Mouse (Mus musculus): Measurements from ENCODE around the gene Gal3st3. TPM values are rescaled to one million over a fixed set of nuclear protein-coding genes. Genes with fewer than 3 reads are reported as not detected.
A peak's percentile ranks its signal among the peaks of the same experiment; 100 is the strongest.

Gal3st3 gene
- 2.9 and 3.3 TPM in 2 replicates for polyA plus RNA-seq (2014; fragmentation: Nextera tagmentation; extraction: Ambion mirVana)

DNA sequence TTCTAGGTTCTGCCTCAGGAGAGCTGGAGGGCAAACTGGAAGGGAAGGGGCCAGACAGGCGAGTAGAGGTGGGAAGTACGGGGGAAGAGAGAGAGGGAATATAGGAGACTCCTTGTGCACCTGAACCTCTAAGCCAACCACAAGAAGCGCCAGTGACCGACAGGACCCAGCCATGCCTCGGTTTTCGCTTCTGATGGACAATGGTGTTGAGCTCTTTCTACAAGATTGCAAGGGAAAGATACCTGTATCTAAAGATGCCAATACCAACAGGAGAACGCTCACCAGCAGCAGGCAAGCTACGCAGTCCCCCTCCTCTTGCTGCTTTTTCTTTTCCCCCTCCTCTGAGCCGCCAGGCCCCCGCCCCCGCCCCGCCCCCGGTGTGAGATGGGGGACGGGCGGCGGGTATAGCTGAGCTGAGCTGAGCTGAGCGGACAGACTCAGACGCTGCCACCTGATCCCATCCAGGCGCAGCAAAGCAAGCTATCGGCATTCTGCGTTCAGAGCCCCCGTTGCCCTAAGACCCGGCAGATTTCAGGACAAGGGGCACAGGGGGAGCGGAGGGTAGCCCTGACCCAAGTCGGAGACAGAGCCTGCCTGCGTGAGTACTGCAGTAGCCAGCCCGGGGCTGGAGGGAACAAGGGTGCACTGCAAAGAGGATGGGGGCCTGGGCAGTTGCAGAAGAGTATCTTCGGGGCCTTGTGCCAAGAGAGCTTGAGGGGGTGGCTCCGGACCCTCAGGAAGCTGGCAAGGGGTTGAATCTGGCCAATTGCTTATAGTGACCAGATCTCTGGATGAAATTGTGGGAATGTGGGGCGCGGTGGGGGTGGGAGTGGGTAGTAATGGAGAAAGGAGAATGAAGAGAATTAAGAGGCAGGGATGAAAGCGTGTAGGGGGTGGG is at the start of gene Gal3st3:
Gal3st3 (plus strand) TSS at position 429 of the 898 bp plus-strand sequence.
- Histone ChIP-seq H3K4me2 (ENCODE audit: low read length) (peak within 1 kb of the TSS; percentile 62), H3K36me3 (ENCODE audit: control insufficient read depth, insufficient read depth, low read length) (peaks cover 11% of the 10 kb centered on the region), H3K9me3 (ENCODE audit: control insufficient read depth, low read length) (no peaks in the 10 kb centered on the region), H3K4me1 (replicated peaks; ENCODE audit: control insufficient read depth, insufficient read depth, low read length) (peaks cover 17% of the 10 kb centered on the region), H3K4me3 (ENCODE audit: low read depth, low read length) (peak within 1 kb of the TSS; percentile 38), H3K27ac (ENCODE audit: low read depth) (no peak within 1 kb of the TSS), H3K27me3 (replicated peaks; ENCODE audit: control insufficient read depth, insufficient read depth, low read length) (no peaks in the 10 kb centered on the region), H3K9ac (ENCODE audit: low read length) (peak within 1 kb of the TSS; percentile 52)
- ATAC-seq (replicated peaks; ENCODE audit: low FRiP score, low TSS enrichment, low read depth) (no peak), DNase-seq (ENCODE audit: low spot score) (peak; percentile 66)
- 8% methylated on average over 32 of the region's 32 CpGs for WGBS

DNA sequence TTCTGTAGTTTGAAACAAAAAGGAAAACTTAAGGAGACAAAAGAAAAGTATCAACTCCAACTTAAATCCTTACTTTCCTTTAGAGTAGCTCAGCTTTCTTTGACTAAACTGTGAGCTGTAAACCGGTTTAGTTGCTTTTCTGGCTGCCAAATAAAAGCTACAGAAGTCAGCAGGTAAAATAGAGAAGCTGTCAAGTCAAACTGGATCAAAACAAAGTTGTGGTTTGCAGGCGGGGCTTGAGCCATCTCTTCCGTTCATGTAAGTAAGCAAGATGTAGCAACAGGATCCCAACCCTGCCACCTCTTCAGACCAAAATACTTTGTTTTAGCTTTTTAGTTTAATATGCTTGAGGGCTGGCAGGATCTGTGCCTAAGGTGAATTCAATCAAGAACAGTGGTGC is 41.0 kb upstream of the Gal3st3 start:
- no peak overlapping the region for H3K4me3 ChIP-seq (ENCODE audit: low read depth, low read length)
- WGBS: 56% methylated on average over 3 of the region's 3 CpGs

DNA sequence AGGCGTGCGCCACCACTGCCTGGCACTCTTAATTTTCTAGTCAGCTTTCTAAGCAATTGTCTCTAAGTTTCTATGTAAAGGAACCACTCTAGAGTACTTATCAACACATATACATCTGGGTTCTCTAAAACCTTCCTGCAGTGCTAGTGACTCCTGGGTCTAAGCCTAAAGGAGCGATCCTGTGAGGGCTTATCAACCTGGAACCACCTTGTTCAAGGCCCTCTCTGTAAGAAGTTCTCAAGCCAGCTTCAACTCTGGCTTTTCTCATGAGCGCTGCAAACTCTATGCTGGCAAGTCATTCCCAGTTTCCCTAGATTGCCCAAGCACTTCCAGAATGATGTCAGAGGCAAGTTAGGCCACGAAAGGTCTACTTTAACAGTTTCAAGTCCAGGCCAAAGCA is 31.1 kb upstream of the Gal3st3 start:
- H3K9ac ChIP-seq (ENCODE audit: low read length): no peak overlapping the region
- no peaks in the 10 kb centered on the region for H3K27me3 ChIP-seq (replicated peaks; ENCODE audit: control insufficient read depth, insufficient read depth, low read length)
- H3K27ac ChIP-seq (ENCODE audit: low read depth): no peak overlapping the region
- H3K9me3 ChIP-seq (ENCODE audit: control insufficient read depth, low read length): no peaks in the 10 kb centered on the region
- H3K4me1 ChIP-seq (replicated peaks; ENCODE audit: control insufficient read depth, insufficient read depth, low read length): peaks cover 11% of the 10 kb centered on the region
- no peak overlapping the region for H3K4me2 ChIP-seq (ENCODE audit: low read length)
- ATAC-seq (replicated peaks; ENCODE audit: low FRiP score, low TSS enrichment, low read depth): no peak
- DNase-seq (ENCODE audit: low spot score): no peak
- no peaks in the 10 kb centered on the region for H3K36me3 ChIP-seq (ENCODE audit: control insufficient read depth, insufficient read depth, low read length)
- no peak overlapping the region for H3K4me3 ChIP-seq (ENCODE audit: low read depth, low read length)
- WGBS: 93% methylated on average over 5 of the region's 5 CpGs

More for the DNA sequence above, 41.0 kb upstream of the Gal3st3 start:
- Histone ChIP-seq H3K27ac (ENCODE audit: low read depth) (no peak overlapping the region), H3K27me3 (replicated peaks; ENCODE audit: control insufficient read depth, insufficient read depth, low read length) (no peaks in the 10 kb centered on the region), H3K9ac (ENCODE audit: low read length) (no peak overlapping the region), H3K36me3 (ENCODE audit: control insufficient read depth, insufficient read depth, low read length) (no peaks in the 10 kb centered on the region), H3K4me2 (ENCODE audit: low read length) (no peak overlapping the region), H3K9me3 (ENCODE audit: control insufficient read depth, low read length) (no peaks in the 10 kb centered on the region), H3K4me1 (replicated peaks; ENCODE audit: control insufficient read depth, insufficient read depth, low read length) (no peaks in the 10 kb centered on the region)
- DNase-seq (ENCODE audit: low spot score): no peak
- no peak for ATAC-seq (replicated peaks; ENCODE audit: low FRiP score, low TSS enrichment, low read depth)

DNA sequence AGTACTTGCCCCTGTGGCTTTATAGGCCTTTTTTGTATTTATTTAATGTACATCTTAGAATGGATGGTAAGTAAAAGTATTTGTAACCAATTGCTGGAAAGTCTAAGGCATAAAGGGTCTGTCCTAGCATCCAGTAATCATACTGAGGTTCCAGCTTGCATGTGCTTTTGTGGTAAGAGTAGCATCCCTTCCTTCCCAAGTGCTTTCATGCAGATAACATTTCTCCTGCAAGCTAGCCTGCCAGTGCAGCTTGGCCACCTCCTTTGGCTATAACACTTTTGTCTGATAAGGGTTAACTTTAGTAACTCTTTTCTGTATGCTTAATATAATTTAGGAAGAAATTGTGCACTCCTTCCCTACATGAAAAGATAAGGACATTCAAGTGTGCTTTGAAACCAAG is 30.1 kb upstream of the Gal3st3 start:
- Histone ChIP-seq H3K4me2 (ENCODE audit: low read length) (no peak overlapping the region), H3K4me3 (ENCODE audit: low read depth, low read length) (no peak overlapping the region), H3K9me3 (ENCODE audit: control insufficient read depth, low read length) (no peaks in the 10 kb centered on the region), H3K36me3 (ENCODE audit: control insufficient read depth, insufficient read depth, low read length) (no peaks in the 10 kb centered on the region), H3K27me3 (replicated peaks; ENCODE audit: control insufficient read depth, insufficient read depth, low read length) (no peaks in the 10 kb centered on the region), H3K9ac (ENCODE audit: low read length) (no peak overlapping the region), H3K4me1 (replicated peaks; ENCODE audit: control insufficient read depth, insufficient read depth, low read length) (peaks cover 13% of the 10 kb centered on the region), H3K27ac (ENCODE audit: low read depth) (no peak overlapping the region)
- ATAC-seq (replicated peaks; ENCODE audit: low FRiP score, low TSS enrichment, low read depth): no peak
- no peak for DNase-seq (ENCODE audit: low spot score)

DNA sequence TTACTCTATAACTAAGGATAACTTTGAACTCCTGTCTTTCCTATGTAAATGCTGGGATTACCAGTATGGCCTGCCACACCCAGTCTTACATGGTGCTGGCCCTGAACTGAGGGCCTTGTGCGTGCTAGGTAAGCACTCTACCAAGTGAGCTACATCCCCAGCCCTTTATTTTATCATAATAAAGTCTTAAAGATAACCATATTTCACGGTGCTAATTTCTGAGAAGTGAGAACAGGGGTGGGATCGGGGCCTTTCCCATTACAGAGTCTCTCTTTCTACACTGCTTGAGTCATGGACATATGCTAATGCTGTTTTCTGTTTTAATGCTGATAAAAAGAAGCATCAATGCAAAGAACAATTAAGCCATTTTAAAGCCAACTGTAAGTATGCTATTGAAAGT is 29.3 kb upstream of the Gal3st3 start:
- 77% methylated on average over 3 of the region's 3 CpGs for WGBS
- H3K27ac ChIP-seq (ENCODE audit: low read depth): no peak overlapping the region
- DNase-seq (ENCODE audit: low spot score) (no peak), ATAC-seq (replicated peaks; ENCODE audit: low FRiP score, low TSS enrichment, low read depth) (no peak)
- H3K9me3 ChIP-seq (ENCODE audit: control insufficient read depth, low read length): no peaks in the 10 kb centered on the region
- peaks cover 2% of the 10 kb centered on the region for H3K36me3 ChIP-seq (ENCODE audit: control insufficient read depth, insufficient read depth, low read length)
- H3K4me2 ChIP-seq (ENCODE audit: low read length): no peak overlapping the region
- no peaks in the 10 kb centered on the region for H3K27me3 ChIP-seq (replicated peaks; ENCODE audit: control insufficient read depth, insufficient read depth, low read length)
- H3K4me3 ChIP-seq (ENCODE audit: low read depth, low read length): no peak overlapping the region
- peaks cover 17% of the 10 kb centered on the region for H3K4me1 ChIP-seq (replicated peaks; ENCODE audit: control insufficient read depth, insufficient read depth, low read length)
- no peak overlapping the region for H3K9ac ChIP-seq (ENCODE audit: low read length)

DNA sequence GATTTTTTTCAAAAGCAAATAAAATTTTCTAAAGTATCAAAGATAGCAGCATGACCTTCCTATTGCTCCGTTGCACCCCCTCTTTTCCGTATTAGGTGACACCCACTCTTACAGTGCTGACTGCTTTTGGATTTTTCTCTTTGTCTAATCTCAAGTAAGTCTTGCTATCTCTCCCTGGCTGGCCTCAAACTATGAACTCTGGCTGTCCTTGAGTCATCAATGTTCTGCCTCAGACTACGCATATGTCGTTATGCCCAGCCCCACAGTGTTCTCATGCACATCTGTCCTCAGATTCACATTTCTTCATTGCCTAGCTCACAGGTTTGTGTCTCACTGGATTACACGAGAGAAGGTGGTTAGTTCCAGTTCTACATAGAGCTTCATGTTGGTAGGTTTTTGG is 28.7 kb upstream of the Gal3st3 start:
- Histone ChIP-seq H3K4me2 (ENCODE audit: low read length) (no peak overlapping the region), H3K9ac (ENCODE audit: low read length) (no peak overlapping the region), H3K9me3 (ENCODE audit: control insufficient read depth, low read length) (no peaks in the 10 kb centered on the region), H3K4me1 (replicated peaks; ENCODE audit: control insufficient read depth, insufficient read depth, low read length) (peaks cover 20% of the 10 kb centered on the region), H3K27ac (ENCODE audit: low read depth) (no peak overlapping the region), H3K36me3 (ENCODE audit: control insufficient read depth, insufficient read depth, low read length) (peaks cover 7% of the 10 kb centered on the region), H3K4me3 (ENCODE audit: low read depth, low read length) (no peak overlapping the region), H3K27me3 (replicated peaks; ENCODE audit: control insufficient read depth, insufficient read depth, low read length) (no peaks in the 10 kb centered on the region)
- WGBS: 83% methylated on average over 5 of the region's 5 CpGs
- DNase-seq (ENCODE audit: low spot score) (no peak), ATAC-seq (replicated peaks; ENCODE audit: low FRiP score, low TSS enrichment, low read depth) (no peak)

DNA sequence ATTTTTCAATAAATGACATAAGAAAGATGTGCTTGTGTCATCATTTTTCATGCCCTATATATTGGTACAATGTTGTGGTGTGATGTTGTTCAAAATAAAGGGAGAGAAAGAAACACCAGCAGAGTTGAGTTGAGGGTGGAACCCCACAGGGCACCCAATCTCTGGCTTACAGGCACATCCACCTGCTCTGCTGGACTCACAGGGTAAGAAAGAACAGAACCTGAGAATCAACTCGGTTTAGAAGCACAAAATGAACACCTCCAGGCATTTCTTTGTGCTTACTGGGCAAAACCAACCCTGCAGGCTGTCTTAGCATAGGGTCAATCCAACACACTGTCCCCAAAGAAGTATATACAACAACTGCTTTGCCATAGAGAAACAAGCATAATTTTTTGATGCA is 26.7 kb upstream of the Gal3st3 start:
- 68% methylated on average over 1 of the region's 1 CpGs for WGBS
- H3K4me2 ChIP-seq (ENCODE audit: low read length): peak overlapping the region; percentile 93
- peaks cover 20% of the 10 kb centered on the region for H3K4me1 ChIP-seq (replicated peaks; ENCODE audit: control insufficient read depth, insufficient read depth, low read length)
- H3K4me3 ChIP-seq (ENCODE audit: low read depth, low read length): peak overlapping the region; percentile 98; the same call in 1 of the 2 replicates
- peaks cover 26% of the 10 kb centered on the region for H3K36me3 ChIP-seq (ENCODE audit: control insufficient read depth, insufficient read depth, low read length)
- H3K9ac ChIP-seq (ENCODE audit: low read length): no peak overlapping the region; the same call in 1 of the 2 replicates
- DNase-seq (ENCODE audit: low spot score) (no peak), ATAC-seq (replicated peaks; ENCODE audit: low FRiP score, low TSS enrichment, low read depth) (no peak)
- H3K27me3 ChIP-seq (replicated peaks; ENCODE audit: control insufficient read depth, insufficient read depth, low read length): no peaks in the 10 kb centered on the region
- H3K9me3 ChIP-seq (ENCODE audit: control insufficient read depth, low read length): no peaks in the 10 kb centered on the region
- no peak overlapping the region for H3K27ac ChIP-seq (ENCODE audit: low read depth)

DNA sequence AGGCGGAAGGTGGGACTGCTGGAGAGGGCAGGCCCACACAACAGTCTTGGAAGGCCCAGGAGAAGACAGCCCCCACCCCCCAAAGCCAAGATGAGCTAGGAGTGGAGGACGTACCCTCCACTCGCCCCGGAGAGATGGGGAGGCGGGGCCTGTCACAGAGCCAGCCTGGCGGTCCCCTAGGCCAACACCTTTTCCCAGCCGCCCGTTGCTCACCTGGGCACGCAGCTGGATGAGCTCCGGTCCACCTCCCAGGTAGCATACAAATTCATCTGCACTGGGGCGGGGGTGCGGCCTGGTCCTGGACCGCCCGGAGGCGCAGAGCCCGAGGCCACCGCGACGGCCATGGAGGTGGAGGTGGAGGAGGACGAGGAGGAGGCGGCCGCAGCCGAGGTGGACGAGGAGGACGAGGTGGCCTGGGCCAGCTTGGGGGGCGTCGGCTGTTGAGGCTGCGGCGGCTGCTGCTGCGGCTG is 25.8 kb upstream of the Gal3st3 start:
- WGBS: under 1% methylated on average over 30 of the region's 30 CpGs
- no peaks in the 10 kb centered on the region for H3K9me3 ChIP-seq (ENCODE audit: control insufficient read depth, low read length)
- H3K36me3 ChIP-seq (ENCODE audit: control insufficient read depth, insufficient read depth, low read length): peaks cover 31% of the 10 kb centered on the region
- peak overlapping the region; percentile 84 for H3K27ac ChIP-seq (ENCODE audit: low read depth)
- peaks cover 20% of the 10 kb centered on the region for H3K4me1 ChIP-seq (replicated peaks; ENCODE audit: control insufficient read depth, insufficient read depth, low read length)
- H3K4me3 ChIP-seq (ENCODE audit: low read depth, low read length): peak overlapping the region; percentile 98
- no peaks in the 10 kb centered on the region for H3K27me3 ChIP-seq (replicated peaks; ENCODE audit: control insufficient read depth, insufficient read depth, low read length)
- ATAC-seq (replicated peaks; ENCODE audit: low FRiP score, low TSS enrichment, low read depth) (peak; percentile 52), DNase-seq (ENCODE audit: low spot score) (peak; percentile 76)
- peak overlapping the region; percentile 93 for H3K4me2 ChIP-seq (ENCODE audit: low read length)
- peak overlapping the region; percentile 84 for H3K9ac ChIP-seq (ENCODE audit: low read length)
